Mouse (Mus musculus) G1E-ER4 (cell line): ENCODE data around the gene Gas2l2. TPM values are rescaled to one million over a fixed set of nuclear protein-coding genes. Genes with fewer than 3 reads are reported as not detected.

Experiments used
- GATA1 ChIP-seq: IDR thresholded peaks from one replicate; pipeline ENCODE4 v1.8.0; 2012; ENCODE audit warnings: low read length, inconsistent platforms
- polyA plus RNA-seq: library from polyadenylated mRNA; stranded (reverse); fragments of >175 nt; gene quantifications from 2 replicates; pipeline ENCODE4 v1.2.3, GENCODE M21; 2012

Gas2l2 gene
- polyA plus RNA-seq, 1 experiment, result not detected

GRCm38 (mm10) chr11:83449298-83449697 lies 20.0 kb upstream of the Gas2l2 start:
- no peak for TF ChIP-seq GATA1

DNA sequence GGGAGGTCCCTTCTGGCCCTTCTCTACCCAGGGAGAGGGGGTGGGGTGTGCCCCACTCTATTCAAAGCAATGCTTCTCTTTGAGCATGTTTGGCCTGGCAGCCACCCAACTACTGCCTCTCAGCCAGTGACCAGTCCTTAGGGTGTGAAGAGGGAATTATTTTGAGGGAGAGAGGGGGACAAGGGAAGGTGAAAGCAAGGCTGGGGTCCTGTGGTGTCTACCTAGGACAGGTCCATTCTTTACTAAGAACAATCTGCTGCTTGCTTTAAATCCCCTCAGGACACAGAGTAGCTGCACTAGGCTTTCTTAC lies 19.6 kb upstream of the Gas2l2 start:
- no peak for TF ChIP-seq GATA1

- TF ChIP-seq GATA1, result no peak
Measured at GRCm38 (mm10) chr11:83448021-83448926, 19.0 kb upstream of the Gas2l2 start.

GRCm38 (mm10) chr11:83447612-83448011 lies 18.4 kb upstream of the Gas2l2 start:
- no peak for TF ChIP-seq GATA1

DNA sequence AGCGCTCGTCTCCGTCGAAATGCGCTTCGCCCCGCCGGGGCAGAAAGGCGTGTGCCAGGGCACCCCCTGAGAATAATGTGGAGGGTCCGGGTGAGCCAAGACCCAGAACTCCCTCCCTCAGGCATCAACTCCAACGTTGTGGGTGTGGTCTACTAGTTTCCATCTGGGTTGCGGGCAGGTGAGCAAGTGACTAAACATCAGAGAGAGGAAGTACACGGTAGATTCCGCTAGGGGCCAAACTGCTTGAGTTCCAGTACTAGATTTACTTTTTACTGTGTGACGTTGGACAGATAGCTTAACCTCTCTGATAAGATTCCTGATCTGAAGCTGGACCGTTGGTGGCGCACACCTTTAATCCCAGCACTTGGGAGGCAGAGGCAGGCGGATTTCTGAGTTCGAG lies 15.7 kb upstream of the Gas2l2 start:
- TF ChIP-seq GATA1, result no peak

DNA sequence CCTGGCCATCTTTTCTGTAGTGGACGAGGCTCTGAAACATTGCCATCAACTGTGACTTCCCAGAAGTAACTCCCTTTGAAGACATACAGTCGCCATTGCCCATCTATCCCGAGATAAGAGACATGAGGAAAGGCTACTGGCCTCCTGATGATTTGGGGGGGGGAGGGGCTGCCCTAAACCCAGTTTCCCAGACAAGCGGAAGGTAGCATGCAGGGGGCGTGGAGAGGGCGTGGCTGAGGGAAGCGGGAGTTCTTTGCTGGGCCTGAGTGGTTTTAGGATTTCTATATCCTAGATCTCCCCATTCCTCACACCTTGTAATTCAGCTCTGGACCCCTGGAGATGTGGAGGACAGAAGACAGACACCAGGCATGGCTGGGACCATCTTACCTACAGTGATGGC lies 14.6 kb upstream of the Gas2l2 start:
- no peak for TF ChIP-seq GATA1

- TF ChIP-seq GATA1, result no peak
Measured at GRCm38 (mm10) chr11:83442596-83443267, 13.5 kb upstream of the Gas2l2 start.

GRCm38 (mm10) chr11:83441235-83441634 lies 12.0 kb upstream of the Gas2l2 start:
- no peak for TF ChIP-seq GATA1

GRCm38 (mm10) chr11:83440081-83441064 lies 11.1 kb upstream of the Gas2l2 start:
- TF ChIP-seq GATA1, result no peak

DNA sequence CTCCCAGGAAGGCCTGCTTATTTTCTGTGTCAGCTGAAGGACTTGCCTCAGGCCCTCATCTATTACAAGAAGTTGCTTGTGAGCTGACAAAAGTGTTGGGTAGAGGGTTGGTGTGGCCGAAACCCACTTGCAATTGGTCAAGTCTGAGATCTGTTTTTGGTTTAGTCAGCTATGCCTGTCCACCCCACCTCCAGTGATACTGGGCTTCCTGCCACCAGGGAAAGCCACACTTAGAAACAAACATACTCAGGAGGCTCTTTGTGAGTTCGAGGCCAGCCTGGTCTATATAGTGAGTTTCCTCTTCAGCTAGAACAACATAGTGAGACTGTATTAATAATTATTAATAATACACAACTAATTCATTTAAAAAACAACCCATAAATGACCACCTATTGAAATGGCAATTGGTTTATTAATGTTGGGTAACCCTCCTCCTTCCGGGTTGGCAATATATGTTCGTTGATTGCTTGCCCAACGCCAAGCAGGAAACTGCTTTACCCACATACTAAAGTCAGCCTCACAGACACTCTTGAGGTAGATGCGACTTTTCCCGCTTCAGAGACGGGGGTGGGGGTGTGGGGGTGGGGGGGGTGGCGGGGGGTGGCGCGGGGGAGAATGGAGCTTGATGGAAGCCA lies 10.3 kb upstream of the Gas2l2 start:
- TF ChIP-seq GATA1, result no peak

GRCm38 (mm10) chr11:83437377-83437776 lies 8.1 kb upstream of the Gas2l2 start, which contains the start of gene 1700020L24Rik:
Gene 1700020L24Rik, plus strand, starts transcription at chr11:83437677.
- TF ChIP-seq GATA1, result no peak

GRCm38 (mm10) chr11:83432533-83432932 lies 3.3 kb upstream of the Gas2l2 start:
- no peak for TF ChIP-seq GATA1

GRCm38 (mm10) chr11:83426964-83427363 lies 2.3 kb downstream of the Gas2l2 start:
- TF ChIP-seq GATA1, result no peak

DNA sequence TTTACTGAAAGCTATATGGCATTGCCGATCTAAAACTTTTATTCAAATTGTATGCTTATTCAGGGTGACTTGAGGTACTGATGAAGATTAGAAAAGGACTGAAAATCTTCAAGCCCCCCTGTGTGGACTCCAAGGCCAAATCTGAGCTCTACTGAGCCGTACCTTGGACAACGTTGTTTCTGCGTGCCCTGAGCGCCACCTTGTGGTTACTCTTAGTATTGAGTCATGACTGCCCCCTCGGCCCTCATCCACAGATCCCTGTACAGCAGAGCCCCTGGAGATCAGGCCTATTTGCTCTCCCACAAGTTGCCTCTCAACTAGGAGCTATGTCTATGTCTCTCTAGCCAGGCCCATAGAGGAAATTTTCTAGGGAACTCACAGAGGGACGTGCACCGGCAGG lies 4.6 kb downstream of the Gas2l2 start:
- no peak for TF ChIP-seq GATA1

- no peak for TF ChIP-seq GATA1
Measured at GRCm38 (mm10) chr11:83421305-83421704, 8.0 kb downstream of the Gas2l2 start.

DNA sequence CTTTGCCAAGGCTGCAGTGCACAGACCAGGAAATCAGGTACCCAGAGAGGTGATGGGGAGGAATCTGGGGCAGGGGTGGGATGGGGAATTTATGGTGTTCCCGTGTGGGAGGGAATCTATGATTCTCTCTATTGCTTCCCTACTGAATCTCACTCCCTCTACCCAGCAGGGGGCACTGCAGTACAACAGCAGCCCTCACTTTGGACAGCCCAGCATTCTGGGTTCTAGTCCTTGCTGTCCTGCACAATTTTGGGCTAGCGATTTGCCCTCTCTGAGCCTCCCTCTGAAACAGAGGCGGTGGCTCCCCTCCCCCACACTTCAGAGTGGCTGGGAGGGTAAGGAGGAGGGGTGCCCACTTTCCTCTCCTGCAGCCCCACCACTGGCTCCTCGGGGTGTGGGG lies 8.9 kb downstream of the Gas2l2 start:
- TF ChIP-seq GATA1, result no peak
